Mouse (Mus musculus): ENCODE data around the gene Trib3. TPM values are rescaled to one million over a fixed set of nuclear protein-coding genes. Genes with fewer than 3 reads are reported as not detected.

Trib3 gene
- total RNA-seq, 2 experiments from 2014 or later: 0.37 to 0.73 TPM

- DNase-seq: no peak
Observed at GRCm38 (mm10) chr2:152346776-152347465, 3.1 kb upstream of the Trib3 start.

- no peak for DNase-seq
Observed at GRCm38 (mm10) chr2:152345393-152345792, 1.6 kb upstream of the Trib3 start.

GRCm38 (mm10) chr2:152344909-152345308 lies 1.1 kb upstream of the Trib3 start:
- no peak for DNase-seq

GRCm38 (mm10) chr2:152344361-152344760 lies 529 bp upstream of the Trib3 start:
- no peak for DNase-seq

GRCm38 (mm10) chr2:152339631-152340179 lies 4.1 kb downstream of the Trib3 start:
- no peak for DNase-seq

GRCm38 (mm10) chr2:152338319-152338718 lies 5.5 kb downstream of the Trib3 start:
- no peak for DNase-seq

- no peak for DNase-seq
Observed at GRCm38 (mm10) chr2:152337591-152338212, 6.1 kb downstream of the Trib3 start.

GRCm38 (mm10) chr2:152336856-152337255 lies 7.0 kb downstream of the Trib3 start:
- no peak for DNase-seq

GRCm38 (mm10) chr2:152335289-152335820 lies 8.5 kb downstream of the Trib3 start:
- no peak for DNase-seq

- DNase-seq: no peak
Observed at GRCm38 (mm10) chr2:152333345-152334006, 10.4 kb downstream of the Trib3 start.

- peak; percentile 86 to 89 for DNase-seq
Observed at GRCm38 (mm10) chr2:152332101-152332825, 11.6 kb downstream of the Trib3 start, which contains the start of gene Rbck1. Rbck1 (minus strand) TSS chr2:152332653.

GRCm38 (mm10) chr2:152330858-152331423 lies 12.9 kb downstream of the Trib3 start:
- DNase-seq: no peak

- no peak for DNase-seq
Observed at GRCm38 (mm10) chr2:152327980-152328379, 15.9 kb downstream of the Trib3 start.

GRCm38 (mm10) chr2:152326654-152327053 lies 17.2 kb downstream of the Trib3 start:
- DNase-seq: no peak

- no peak for DNase-seq
Observed at GRCm38 (mm10) chr2:152326157-152326556, 17.7 kb downstream of the Trib3 start.

GRCm38 (mm10) chr2:152324842-152325241 lies 19.0 kb downstream of the Trib3 start:
- DNase-seq: no peak

GRCm38 (mm10) chr2:152323971-152324370 lies 19.9 kb downstream of the Trib3 start:
- DNase-seq: no peak

- DNase-seq: no peak
Observed at GRCm38 (mm10) chr2:152322198-152322597, 21.6 kb downstream of the Trib3 start.

- DNase-seq: no peak
Observed at GRCm38 (mm10) chr2:152321558-152321957, 22.3 kb downstream of the Trib3 start.

- no peak for DNase-seq
Observed at GRCm38 (mm10) chr2:152317054-152317453, 26.8 kb downstream of the Trib3 start.

- no peak for DNase-seq
Observed at GRCm38 (mm10) chr2:152313926-152314325, 29.9 kb downstream of the Trib3 start.

- DNase-seq: no peak
Observed at GRCm38 (mm10) chr2:152312996-152313395, 30.8 kb downstream of the Trib3 start.

Measured in layer of hippocampus, postnatal 36 days (tissue).